Mouse (Mus musculus) olfactory bulb, adult 2 months (tissue): Measurements from ENCODE around the gene Tmem231.

Experiments used
- CTCF ChIP-seq: fragments of 200-500 bp; IDR thresholded peaks from 2 replicates; pipeline ENCODE4 v1.5.1; 2012; ENCODE audit warnings: low read depth, mild to moderate bottlenecking, low read length, moderate library complexity; ENCODE audit not compliant: insufficient read depth
- POLR2A ChIP-seq: fragments of 200-500 bp; IDR thresholded peaks from 2 replicates; pipeline ENCODE4 v1.6.1; 2012; ENCODE audit warnings: mild to moderate bottlenecking, low read depth, low read length, moderate library complexity; ENCODE audit not compliant: insufficient read depth

DNA sequence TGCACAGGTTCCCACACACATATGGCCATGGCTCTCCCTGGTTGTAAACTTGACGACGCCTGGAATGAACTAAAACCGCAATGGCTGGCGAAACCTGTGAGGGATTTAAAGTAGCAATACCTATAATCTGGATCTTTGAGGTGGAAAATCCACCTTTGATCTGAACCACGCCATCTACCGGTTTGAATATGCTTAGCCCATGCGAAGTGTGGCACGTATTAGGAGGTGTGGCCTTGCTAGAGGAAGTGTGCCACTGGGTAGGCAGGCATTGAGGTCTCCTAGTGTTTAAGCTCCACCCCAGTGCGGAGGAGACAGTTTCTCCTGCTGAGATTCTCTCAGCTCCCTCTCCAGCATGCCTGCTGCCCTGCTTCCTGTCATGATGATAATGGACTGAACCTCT lies 56.0 kb downstream of the Tmem231 start:
- TF ChIP-seq CTCF (no peak), POLR2A (no peak)
